Mouse (Mus musculus): ENCODE results near the gene Krtap4-2. TPM values are rescaled to one million over a fixed set of nuclear protein-coding genes. Genes with fewer than 3 reads are reported as not detected.
"Not testable (repeated sequence)": the region's sequence is repeated elsewhere in the genome, so short reads cannot be mapped to it uniquely, and the experiment has no call there.

The Krtap4-2 gene
- polyA plus RNA-seq, 1 experiment from 2014 or later: not detected

DNA sequence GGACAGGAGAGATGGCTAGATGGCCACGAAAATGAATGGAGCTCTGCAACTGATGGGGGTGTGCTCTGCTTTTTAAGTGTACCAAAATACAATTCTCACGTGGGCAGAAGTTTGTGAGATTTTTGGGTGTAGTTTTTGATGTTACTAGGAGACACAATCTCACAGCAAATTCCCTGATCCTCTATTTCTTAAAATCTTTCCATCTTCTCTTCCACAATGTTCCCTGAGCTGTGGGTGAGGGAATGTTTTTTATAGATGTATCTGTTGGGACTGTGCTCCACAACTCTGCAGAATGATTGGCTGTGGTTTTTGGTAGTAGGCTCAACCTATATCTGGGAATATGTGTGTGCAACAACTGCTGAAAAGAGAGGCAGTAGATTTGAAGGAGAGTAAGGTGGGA is 1.6 kb downstream of the Krtap4-2 start:
- peaks cover 2% of the 10 kb centered on the region; the same call in 1 of the 2 replicates for H3K4me1 ChIP-seq
- no peak overlapping the region for H3K4me3 ChIP-seq
- no peaks in the 10 kb centered on the region for H3K9me3 ChIP-seq (replicated peaks)
- H3K36me3 ChIP-seq: no peaks in the 10 kb centered on the region
- no peak for DNase-seq (ENCODE audit: low spot score)
- H3K27me3 ChIP-seq (ENCODE audit: low read depth, poor library complexity, severe bottlenecking): no peaks in the 10 kb centered on the region
- 75% methylated on average over 2 of the region's 2 CpGs for WGBS
- no peak overlapping the region for H3K27ac ChIP-seq

DNA sequence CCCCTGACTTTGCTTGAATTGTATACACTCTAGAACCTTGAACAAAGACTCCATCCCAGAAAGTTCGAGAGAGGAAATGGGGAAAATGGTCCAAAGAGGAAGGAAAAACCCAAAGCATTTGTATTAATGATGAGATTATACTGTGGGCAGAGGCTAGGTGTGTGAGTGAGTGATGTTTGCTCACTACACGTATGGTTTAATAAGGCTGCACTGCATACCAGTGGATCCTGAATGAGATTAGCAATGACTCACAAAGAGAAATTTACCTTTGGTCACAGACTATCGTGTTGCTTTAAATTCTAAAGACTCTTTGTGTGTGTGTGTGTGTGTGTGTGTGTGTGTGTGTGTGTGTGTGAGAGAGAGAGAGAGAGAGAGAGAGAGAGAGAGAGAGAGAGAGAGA is 4.0 kb downstream of the Krtap4-2 start:
- H3K4me3 ChIP-seq: no peak overlapping the region
- DNase-seq (ENCODE audit: low spot score): no peak
- WGBS: 85% methylated on average over 3 of the region's 3 CpGs

DNA sequence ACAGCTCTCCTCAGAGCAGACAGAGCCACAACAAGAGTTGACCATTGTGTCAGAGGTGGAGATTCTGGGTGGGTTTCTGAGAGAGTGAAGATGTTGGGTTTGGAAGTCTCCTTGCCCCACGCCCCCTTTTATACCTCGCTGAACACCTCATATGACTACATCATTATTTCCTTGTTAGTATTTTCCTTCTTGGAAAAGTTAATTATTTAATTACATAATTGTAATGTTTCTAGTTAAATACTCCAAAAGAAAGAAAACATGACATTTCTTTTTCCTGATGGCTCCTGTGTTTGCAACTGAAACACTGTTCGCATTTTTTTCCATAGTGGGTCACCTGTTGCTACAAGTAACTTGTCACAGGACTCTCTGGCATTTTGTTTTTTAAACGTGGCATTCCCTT is 6.7 kb downstream of the Krtap4-2 start, which contains the start of gene Krtap4-1:
Gene Krtap4-1 (minus strand): TSS at position 101 of the 400 bp plus-strand sequence.
- Histone ChIP-seq H3K4me1 (no peaks in the 10 kb centered on the region), H3K27ac (no peak within 1 kb of the TSS), H3K27me3 (ENCODE audit: low read depth, poor library complexity, severe bottlenecking) (no peaks in the 10 kb centered on the region), H3K36me3 (no peaks in the 10 kb centered on the region), H3K9me3 (replicated peaks) (no peaks in the 10 kb centered on the region), H3K4me3 (no peak within 1 kb of the TSS)
- DNase-seq (ENCODE audit: low spot score): no peak
- 84% methylated on average over 4 of the region's 4 CpGs for WGBS

More for the DNA sequence above, 4.0 kb downstream of the Krtap4-2 start:
- Histone ChIP-seq H3K27ac (no peak overlapping the region), H3K27me3 (ENCODE audit: low read depth, poor library complexity, severe bottlenecking) (no peaks in the 10 kb centered on the region), H3K9me3 (replicated peaks) (no peaks in the 10 kb centered on the region), H3K4me1 (peaks cover 2% of the 10 kb centered on the region; the same call in 1 of the 2 replicates), H3K36me3 (no peaks in the 10 kb centered on the region)

DNA sequence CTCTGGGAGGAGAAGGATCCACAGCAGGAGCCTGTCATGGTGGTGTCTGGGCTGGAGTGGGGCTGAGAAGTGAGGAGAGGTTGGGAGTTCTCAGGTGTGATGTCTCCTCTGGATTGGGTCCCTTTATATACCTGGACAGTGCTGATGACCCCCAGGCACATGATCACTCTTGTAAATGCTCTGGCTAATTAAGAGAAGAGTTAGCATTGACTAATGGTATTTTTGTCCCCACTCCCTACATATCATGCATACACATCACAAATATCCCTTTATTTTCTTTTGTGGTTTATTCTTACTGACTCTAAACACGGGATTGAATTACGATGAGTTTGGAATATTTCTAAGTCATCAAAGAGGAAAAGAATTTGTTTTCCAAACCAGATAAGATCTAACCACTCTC is 14.5 kb downstream of the Krtap4-2 start, which contains the start of gene Gm11562:
Gene Gm11562 (minus strand): TSS at position 101 of the 400 bp plus-strand sequence.
- H3K9me3 ChIP-seq (replicated peaks): no peaks in the 10 kb centered on the region
- no peaks in the 10 kb centered on the region for H3K27me3 ChIP-seq (ENCODE audit: low read depth, poor library complexity, severe bottlenecking)
- H3K4me1 ChIP-seq: no peaks in the 10 kb centered on the region
- 93% methylated on average over 2 of the region's 2 CpGs for WGBS
- H3K4me3 ChIP-seq: no peak within 1 kb of the TSS
- no peak within 1 kb of the TSS for H3K27ac ChIP-seq
- DNase-seq (ENCODE audit: low spot score): no peak
- H3K36me3 ChIP-seq: no peaks in the 10 kb centered on the region

DNA sequence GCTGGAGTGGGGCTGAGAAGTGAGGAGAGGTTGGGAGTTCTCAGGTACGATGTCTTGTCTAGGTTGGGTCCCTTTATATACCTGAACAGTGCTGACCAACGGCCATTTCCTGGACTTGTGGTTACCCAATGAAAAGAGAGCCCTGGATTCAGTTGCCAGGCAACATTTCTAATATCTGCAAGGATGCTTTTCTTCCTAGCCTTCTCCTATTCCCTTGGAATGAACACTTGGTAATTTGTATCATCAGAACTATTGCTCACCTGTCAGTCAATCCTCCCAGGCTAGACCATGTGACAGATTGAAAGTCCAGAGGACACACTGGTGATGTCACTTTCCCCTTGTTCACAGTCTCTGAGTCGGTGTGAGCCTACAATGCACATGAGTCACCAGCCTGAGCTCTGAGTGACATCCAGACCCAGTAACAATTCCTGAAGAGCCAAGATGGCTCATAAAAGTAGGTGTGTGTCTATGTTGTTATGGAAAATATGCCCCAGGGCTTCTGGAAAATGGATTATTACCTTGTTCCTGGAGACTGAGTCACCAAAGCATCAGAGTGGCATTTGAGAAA is 20.0 kb downstream of the Krtap4-2 start, which contains the start of gene Krtap2-4:
Gene Krtap2-4 (minus strand): TSS at position 51 of the 568 bp plus-strand sequence.
- Histone ChIP-seq H3K27me3 (ENCODE audit: low read depth, poor library complexity, severe bottlenecking) (no peaks in the 10 kb centered on the region), H3K4me3 (no peak within 1 kb of the TSS), H3K9me3 (replicated peaks) (no peaks in the 10 kb centered on the region), H3K36me3 (no peaks in the 10 kb centered on the region), H3K27ac (no peak within 1 kb of the TSS), H3K4me1 (no peaks in the 10 kb centered on the region)
- 80% methylated on average over 3 of the region's 3 CpGs for WGBS
- no peak for DNase-seq (ENCODE audit: low spot score)

DNA sequence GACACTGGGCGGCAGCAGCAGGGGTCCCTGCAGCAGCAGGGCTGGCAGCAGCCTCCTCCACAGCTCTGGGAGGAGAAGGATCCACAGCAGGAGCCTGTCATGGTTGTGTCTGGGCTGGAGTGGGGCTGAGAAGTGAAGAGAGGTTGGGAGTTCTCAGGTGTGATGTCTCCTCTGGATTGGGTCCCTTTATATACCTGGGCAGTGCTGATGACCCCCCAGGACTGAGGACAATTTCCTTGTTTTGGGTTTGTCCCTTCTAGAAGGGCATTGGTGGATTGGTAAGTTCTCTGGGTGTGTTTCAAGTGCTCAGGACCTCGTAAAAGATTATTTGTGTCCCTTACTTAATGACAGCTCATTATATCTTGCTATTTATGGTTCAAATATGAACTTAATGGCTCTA is 24.8 kb downstream of the Krtap4-2 start, which contains the start of gene Gm11937:
Gene Gm11937 (minus strand): TSS at position 101 of the 400 bp plus-strand sequence.
- 72% methylated on average over 1 of the region's 2 CpGs for WGBS
- not testable (repeated sequence) for H3K36me3 ChIP-seq; H3K4me1 ChIP-seq; H3K27ac ChIP-seq; H3K4me3 ChIP-seq; H3K9me3 ChIP-seq (replicated peaks); DNase-seq (ENCODE audit: low spot score); H3K27me3 ChIP-seq (ENCODE audit: low read depth, poor library complexity, severe bottlenecking)

DNA sequence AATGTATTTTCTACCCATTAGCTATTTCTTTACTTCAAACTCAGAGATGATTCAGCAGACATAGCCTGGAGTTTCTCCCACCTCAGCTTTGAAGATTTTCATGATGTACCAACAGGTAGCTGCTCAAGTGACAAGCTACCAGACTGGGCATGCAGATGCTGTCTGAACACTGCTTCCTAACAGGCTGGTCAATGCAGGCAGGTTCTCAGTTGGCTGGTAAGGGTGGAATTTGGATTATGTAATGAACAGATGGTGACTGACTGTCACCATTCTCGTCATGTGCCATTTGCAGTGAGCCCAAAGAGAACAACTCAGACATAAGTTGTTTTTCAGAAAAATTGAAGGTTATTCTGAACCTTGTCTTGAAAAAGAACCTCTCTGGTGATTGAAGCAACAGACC is 25.8 kb downstream of the Krtap4-2 start:
- Histone ChIP-seq H3K4me3 (no peak overlapping the region), H3K4me1 (no peaks in the 10 kb centered on the region), H3K27ac (no peak overlapping the region), H3K9me3 (replicated peaks) (no peaks in the 10 kb centered on the region), H3K27me3 (ENCODE audit: low read depth, poor library complexity, severe bottlenecking) (no peaks in the 10 kb centered on the region), H3K36me3 (no peaks in the 10 kb centered on the region)
- DNase-seq (ENCODE audit: low spot score): no peak
- 73% methylated on average over 1 of the region's 1 CpGs for WGBS

DNA sequence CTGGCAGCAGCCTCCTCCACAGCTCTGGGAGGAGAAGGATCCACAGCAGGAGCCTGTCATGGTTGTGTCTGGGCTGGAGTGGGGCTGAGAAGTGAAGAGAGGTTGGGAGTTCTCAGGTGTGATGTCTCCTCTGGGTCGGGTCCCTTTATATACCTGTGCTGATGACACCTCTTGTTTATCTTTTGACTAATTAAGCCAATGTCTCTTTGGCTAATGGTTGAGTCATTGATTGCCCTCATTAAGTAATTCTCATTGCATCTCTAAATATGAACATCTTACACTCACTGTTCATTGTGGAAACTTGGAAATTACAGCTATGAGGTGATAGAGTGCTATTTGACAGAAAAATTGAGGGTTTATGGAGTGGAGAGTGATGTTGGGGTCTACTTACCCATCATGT is 31.7 kb downstream of the Krtap4-2 start, which contains the start of gene Gm11938:
Gene Gm11938 (minus strand): TSS at position 101 of the 400 bp plus-strand sequence.
- not testable (repeated sequence) for H3K4me1 ChIP-seq; H3K36me3 ChIP-seq; H3K27ac ChIP-seq; DNase-seq (ENCODE audit: low spot score); H3K9me3 ChIP-seq (replicated peaks); H3K27me3 ChIP-seq (ENCODE audit: low read depth, poor library complexity, severe bottlenecking); H3K4me3 ChIP-seq
- 52% methylated on average over 1 of the region's 1 CpGs for WGBS

DNA sequence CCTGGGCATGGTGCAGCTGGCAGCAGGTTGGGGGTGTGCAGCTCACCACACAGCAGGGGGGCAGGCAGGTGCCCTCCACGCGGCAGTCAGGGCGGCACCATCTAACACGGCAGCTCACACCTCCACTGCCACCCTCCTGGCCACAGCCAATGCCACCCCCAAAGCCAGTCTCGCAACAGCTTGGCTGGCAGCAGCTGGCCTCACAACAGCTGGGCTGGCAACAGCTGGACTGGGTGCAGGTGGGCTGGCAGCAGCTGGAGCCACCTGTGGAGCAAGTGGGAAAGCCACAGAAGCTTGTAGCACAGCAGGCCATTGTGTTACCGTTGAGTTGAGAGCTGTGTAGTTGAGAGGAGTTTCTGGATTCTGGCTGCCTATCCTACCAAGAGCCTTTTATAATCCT is 37.1 kb downstream of the Krtap4-2 start, which contains the start of gene Krtap9-3:
Gene Krtap9-3 (minus strand): TSS at position 364 of the 400 bp plus-strand sequence.
- not testable (repeated sequence) for H3K9me3 ChIP-seq (replicated peaks); DNase-seq (ENCODE audit: low spot score); H3K27ac ChIP-seq; H3K36me3 ChIP-seq; H3K4me1 ChIP-seq; H3K27me3 ChIP-seq (ENCODE audit: low read depth, poor library complexity, severe bottlenecking); H3K4me3 ChIP-seq
- 80% methylated on average over 6 of the region's 6 CpGs for WGBS

DNA sequence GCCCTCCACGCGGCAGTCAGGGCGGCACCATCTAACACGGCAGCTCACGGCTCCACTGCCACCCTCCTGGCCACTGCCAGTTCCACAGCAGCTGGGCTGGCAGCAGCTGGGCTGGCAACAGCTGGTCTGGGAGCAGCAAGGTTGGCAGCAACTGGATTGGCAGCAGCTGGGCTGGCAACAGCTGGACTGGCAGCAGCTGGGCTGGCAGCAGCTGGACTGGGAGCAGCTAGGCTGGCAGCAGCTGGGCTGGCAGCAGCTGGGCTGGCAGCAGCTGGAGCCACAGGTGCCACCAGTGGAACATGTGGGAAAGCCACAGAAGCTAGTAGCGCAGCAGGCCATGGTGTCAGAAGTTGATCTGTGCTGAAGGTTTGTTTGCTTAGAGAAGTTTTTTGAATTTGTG is 43.9 kb downstream of the Krtap4-2 start, which contains the start of gene Krtap1-3:
Gene Krtap1-3 (minus strand): TSS at position 359 of the 400 bp plus-strand sequence.
- WGBS: 87% methylated on average over 6 of the region's 6 CpGs

DNA sequence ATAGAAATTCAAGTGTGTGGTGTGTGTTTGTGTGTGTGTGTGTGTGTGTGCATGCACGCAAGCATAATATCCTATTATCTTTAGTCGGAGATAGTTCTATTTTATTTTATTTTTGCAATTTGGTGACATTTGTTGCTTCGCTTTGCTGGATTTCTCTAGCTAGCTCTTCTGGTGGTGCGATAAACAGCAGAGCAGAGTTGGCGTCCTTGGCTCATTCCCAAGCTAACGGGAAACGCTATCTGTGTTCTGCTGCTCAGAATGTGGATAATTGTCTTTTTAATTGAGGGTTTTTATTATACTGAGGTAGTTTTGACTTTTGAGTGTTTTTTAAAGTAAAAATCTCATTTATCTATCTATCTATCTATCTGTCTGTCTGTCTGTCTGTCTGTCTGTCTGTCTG is 49.8 kb downstream of the Krtap4-2 start:
- no peaks in the 10 kb centered on the region for H3K9me3 ChIP-seq (replicated peaks)
- no peaks in the 10 kb centered on the region for H3K36me3 ChIP-seq
- 95% methylated on average over 7 of the region's 7 CpGs for WGBS
- no peak for DNase-seq (ENCODE audit: low spot score)
- no peak overlapping the region for H3K4me3 ChIP-seq
- H3K4me1 ChIP-seq: no peaks in the 10 kb centered on the region
- no peak overlapping the region for H3K27ac ChIP-seq
- no peaks in the 10 kb centered on the region for H3K27me3 ChIP-seq (ENCODE audit: low read depth, poor library complexity, severe bottlenecking)

More for the DNA sequence above, 43.9 kb downstream of the Krtap4-2 start, which contains the start of gene Krtap1-3:
- H3K4me1 ChIP-seq: no peaks in the 10 kb centered on the region
- H3K36me3 ChIP-seq: no peaks in the 10 kb centered on the region
- H3K27me3 ChIP-seq (ENCODE audit: low read depth, poor library complexity, severe bottlenecking): no peaks in the 10 kb centered on the region
- no peak within 1 kb of the TSS for H3K4me3 ChIP-seq
- no peak within 1 kb of the TSS for H3K27ac ChIP-seq
- no peaks in the 10 kb centered on the region for H3K9me3 ChIP-seq (replicated peaks)
- no peak for DNase-seq (ENCODE audit: low spot score)

Data from limb, embryonic 10.5 days (tissue).